Mouse (Mus musculus): Measurements from ENCODE around the gene Fstl1.

Fstl1 gene

DNA sequence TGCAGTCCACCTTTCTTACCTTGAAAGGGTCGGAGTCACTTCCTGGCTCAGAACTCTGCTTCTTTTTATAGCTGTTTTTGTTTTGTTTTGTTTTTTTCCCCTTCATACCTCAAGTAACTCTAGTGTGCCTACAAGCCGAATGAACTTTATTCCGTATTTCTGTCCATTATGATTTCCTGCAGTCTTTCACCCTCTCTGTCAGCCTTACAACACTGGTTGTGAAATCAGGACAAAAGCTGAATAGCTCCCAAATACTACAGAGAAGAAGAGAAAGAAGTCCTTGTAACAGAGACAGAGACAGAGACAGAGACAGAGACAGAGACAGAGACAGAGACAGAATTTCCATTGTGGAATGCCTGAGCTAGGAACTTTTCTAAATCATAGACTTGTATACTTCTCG lies 41.3 kb downstream of the Fstl1 start:
- DNase-seq (ENCODE audit: low read depth, low spot score), result no peak

DNA sequence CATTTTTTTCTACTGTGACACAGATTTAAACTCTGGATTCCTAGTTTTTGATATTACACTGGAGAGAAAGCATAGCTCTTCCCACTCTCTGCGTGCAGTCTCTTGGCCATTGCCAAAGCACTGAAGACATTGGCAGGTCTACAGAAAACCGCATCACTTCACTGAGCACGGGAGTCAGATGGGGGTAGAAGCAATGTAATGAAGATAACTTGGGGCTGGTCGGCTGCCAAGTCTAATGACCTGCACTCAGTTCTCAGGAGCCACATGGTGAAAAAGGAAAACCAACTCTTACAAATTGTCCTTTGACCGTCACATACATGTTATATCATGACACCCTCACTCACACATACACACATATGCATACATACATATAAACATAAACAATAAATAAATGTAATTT lies 47.3 kb downstream of the Fstl1 start:
- DNase-seq (ENCODE audit: low read depth, low spot score), result no peak

DNA sequence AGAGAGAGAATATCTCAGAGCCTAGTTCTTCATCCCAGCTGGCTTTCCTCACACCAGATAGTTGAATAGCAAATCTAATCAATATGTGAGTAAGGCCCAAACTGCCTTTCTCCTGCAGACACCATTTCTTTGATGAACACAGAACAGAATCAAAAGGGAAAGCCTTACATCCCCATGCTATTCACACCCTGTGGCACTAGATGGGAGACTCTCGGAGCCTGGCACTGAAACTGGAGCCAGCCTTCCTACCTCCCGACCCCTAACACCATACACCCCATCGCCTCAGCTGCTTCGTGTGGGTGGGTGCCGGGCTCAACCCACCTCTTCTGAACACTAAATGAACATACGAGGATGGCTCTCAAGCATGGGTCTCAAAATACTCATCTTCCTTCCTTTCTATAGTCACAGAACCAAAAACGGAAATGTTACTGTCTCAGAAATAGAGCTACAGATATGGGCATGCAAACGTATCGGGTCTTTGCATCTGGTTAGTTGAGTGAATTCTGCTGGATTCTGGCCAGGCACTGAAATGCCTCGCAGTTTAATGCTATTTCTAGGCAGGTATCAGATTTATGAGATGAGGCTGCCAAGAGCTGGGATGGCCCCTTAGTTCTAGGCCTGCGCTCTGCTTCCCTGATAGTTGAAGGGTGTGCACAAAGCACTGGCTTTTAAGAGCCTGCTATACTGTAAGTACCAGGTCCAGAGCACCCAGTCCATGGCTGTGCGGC lies 48.3 kb downstream of the Fstl1 start:
- no peak for DNase-seq (ENCODE audit: low read depth, low spot score)

DNA sequence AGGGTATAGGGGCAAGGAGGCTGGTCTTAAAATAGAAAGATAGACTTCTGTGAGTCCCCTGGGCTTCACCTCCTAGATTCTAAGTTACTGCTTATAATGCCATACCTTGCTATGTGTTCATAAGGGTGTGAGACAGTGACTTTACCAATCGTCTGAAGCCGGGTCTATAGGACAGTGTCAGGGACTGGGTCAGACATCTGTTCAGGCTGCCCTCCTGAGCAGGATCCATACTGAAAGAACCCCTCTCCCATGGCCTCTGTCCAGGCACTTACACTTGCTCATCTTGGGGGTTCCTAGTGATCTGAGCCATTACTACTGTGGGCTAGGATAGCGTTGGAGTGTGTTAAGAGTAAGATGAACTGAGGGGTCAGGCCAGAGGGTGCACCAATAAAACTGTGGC lies 49.6 kb downstream of the Fstl1 start:
- DNase-seq (ENCODE audit: low read depth, low spot score), result no peak

DNA sequence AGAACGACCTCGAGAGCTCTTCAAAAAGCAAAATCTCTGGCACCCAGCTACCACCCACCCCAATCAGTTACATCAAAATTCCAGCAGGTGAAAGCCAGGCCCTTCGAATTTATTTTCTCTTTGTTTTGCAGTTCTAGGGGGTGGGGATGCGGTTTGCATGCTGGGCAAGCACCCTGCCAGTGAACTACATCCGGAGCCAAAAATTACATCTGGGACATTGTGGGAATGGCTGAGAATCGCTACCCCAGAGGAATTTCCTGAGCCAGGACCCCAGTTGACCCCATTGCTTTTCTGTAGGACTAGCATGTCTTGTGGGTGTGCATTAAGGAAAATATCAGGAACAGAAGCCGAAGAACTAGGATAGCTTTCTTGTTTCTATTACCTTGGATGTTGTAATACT lies 54.4 kb downstream of the Fstl1 start:
- no peak for DNase-seq (ENCODE audit: low read depth, low spot score)

DNA sequence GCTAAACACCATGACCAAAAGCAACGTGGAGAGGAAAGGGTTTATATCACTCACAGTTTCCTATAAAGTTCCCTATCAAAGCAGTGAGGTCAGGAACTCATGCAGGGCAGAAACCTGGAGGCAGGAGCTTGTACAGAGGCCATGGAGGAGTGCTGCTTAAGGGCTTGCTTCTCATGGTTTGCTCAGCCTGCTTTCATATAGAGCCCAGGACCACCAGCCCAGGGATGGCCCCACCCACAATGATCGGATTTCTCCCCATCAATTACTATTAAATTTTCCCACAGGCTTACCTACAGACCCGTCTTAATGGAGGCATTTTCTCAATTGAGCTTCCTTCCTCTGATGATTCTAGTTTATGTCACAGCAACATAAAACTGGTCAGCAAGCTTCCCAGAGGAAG lies 60.9 kb downstream of the Fstl1 start:
- DNase-seq (ENCODE audit: low read depth, low spot score), result no peak

DNA sequence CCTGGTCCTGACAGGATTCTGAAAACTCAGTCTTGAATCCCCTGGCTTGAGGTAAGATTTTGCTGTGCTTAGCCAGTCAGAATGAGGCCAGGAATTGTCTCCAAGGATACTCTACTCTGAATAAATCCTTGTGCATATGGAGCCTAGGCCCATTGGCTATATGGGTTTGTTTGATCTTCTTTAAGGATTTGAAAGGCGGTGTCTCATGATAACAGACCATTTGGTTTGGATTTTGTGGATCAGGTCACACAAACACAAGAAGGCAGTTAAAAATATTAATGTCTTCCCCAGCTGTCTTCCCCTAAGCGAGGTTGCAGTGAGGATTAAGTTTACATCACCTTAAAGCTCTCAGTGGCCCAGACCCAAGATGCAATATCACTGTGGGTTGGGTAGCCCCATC lies 65.8 kb downstream of the Fstl1 start:
- no peak for DNase-seq (ENCODE audit: low read depth, low spot score)

DNA sequence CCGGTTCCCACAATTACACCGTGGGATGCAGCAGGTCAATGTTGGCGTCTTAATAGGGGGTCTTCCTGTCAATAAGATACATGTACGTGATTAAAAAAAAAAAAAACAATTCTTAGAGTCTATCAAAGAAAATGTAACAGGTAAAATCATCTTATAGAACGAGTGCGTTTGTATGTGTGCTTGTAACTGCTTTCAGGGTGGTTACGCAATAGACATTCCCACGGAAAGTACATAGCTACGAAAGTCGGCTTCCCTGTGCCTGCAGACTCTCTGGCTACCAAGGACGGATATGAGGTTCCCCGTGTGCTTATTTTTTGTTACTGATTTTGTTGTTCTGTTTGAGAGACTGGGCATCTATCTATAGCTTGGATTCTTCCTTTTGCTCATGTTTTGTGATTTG lies 67.1 kb downstream of the Fstl1 start:
- no peak for DNase-seq (ENCODE audit: low read depth, low spot score)

DNA sequence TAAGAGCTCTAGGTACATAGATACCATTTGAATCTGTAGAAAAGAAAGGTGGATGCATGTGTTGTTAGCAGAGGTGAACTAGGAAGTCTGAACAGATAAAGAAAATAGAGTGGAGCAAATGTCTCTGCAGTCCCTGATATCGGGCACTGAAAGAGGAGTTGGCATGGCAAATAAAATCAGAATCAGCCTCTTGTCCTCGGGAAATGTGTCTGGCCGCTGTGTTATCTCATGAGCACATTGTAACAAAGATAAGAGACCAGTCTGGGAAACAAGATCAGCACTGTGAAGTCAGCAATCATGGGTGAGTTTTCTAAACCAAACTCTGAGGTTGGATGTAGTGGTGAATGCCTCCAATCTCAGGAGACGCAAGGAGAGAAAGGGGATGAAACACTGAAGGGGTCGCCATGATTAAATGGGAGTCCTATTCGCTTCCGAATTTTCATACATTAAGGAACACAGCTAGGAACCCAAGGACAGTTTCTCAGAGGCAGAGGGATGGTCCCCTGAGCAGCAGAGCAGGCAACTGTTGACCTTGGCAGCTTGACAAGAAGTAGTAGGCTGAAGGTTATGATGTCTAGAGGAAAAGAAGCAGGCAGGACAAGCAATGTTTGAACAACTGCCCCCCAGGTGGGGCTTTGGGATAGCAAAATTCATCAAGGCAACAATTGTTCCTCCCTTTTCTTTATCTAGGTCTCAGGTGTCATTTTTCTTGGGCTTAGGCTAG lies 68.7 kb downstream of the Fstl1 start:
- no peak for DNase-seq (ENCODE audit: low read depth, low spot score)

DNA sequence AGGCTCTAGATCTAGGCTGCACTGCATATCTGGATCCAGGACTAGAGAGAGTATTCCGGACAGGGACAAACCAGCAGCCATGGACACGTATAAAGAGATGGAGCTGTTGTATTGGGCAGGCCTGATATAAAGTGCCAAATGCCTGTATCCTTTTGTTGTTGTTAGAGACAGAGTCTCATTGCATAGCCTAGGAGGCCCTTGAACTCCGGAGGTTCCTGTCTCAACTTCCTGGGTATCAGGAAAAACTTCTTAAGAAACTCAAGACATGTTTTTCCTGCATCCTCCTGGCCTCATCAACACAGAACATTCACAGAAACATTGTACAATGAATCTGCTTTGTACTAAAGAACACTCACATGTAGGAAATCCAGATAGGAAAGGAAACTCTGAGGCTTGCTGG lies 70.4 kb downstream of the Fstl1 start:
- DNase-seq (ENCODE audit: low read depth, low spot score), result no peak

DNA sequence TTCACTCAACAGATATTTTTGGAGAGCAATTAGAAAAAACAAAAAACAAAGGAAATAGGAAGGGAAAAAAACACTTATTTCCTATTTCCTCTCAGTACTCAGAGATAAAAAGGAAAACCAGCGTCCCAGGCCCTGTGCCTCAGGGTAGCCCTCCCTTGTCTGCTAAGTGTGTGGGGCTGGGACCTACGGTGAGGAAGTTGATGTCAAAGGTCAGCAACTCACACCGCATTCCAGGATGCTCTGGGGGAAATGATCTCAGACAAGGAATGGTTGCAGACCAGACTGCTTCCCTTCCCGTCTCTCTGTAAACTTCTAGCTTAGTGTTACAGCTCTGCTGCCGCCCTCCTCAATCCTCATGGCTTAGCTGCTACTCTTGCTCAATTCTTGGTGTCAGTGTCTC lies 74.7 kb downstream of the Fstl1 start:
- no peak for DNase-seq (ENCODE audit: low read depth, low spot score)

DNA sequence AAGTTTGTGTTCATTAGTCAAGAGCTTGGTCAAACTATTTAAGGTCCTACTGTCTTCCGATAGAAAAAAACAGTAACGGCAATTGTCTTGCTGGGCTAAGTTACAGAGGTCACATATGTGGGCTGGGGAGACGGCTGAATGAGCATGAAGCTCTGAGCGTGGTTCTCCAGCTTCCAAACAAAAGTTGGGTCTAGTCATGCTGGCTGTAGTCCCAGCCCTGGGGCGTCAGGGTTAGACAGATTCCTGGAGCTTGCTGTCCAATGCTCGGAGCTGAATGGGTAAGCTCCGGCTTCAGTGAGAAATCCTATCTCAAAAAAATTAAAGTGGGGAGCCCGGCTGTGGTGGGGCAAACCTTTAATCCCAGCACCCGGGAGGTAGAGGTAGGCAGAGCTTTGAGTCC lies 76.6 kb downstream of the Fstl1 start:
- DNase-seq (ENCODE audit: low read depth, low spot score), result no peak

DNA sequence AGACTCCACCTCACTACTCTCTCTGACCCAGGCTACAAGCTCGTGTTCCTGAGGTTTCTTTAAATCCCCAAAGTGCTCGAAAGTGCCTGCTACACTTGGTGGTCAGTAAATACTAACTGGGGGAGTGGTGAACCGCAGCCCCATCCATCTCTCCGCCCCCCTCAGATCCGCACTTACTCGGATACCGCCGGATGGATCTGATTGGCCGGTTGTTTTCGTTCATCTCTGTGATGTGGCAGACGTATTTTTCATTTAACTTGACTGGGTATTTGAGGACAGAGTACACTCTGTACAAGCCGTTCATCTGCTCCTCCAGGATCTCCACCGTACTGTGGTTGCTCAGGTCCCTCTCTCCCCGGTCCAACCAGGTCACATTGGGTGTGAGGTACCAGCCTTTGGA lies 77.4 kb downstream of the Fstl1 start:
- no peak for DNase-seq (ENCODE audit: low read depth, low spot score)

DNA sequence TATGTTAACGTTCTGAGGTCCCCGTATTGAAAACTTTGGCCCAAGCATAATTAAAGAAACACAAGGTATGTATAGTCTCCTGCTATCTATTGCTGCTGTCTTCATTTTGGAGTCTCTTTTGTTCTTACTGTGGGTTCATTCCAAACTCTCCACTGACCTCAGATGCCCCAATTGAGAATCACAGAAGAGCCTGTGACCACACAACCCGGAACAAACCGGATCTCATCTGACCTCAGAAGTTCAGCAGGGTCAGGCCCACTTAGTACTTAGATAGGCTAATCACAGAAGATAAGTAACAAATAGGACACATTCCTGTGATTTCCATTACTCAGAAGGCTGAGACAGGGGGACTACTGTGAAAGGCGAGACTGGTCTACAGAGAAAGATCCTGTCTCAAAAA lies 77.9 kb downstream of the Fstl1 start:
- DNase-seq (ENCODE audit: low read depth, low spot score), result no peak

DNA sequence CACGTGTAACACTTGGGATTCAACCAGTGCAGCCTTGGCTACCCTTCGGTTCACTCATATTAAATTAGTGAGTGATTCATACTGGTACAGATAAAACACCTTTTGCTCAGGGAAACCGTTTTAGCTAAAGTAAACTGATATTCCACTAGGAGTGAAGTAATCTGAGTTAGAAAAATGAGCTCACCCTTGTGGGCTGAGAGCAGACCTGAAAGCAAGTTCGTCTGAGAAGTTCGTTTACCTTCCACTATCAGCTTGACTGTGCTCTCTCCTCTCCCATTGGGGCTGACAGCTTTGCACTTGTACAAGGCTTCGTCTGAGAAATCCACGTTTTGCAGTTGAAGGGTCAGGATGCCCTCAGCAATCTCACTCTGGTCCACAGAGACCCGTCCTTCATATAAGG lies 78.9 kb downstream of the Fstl1 start:
- no peak for DNase-seq (ENCODE audit: low read depth, low spot score)

DNA sequence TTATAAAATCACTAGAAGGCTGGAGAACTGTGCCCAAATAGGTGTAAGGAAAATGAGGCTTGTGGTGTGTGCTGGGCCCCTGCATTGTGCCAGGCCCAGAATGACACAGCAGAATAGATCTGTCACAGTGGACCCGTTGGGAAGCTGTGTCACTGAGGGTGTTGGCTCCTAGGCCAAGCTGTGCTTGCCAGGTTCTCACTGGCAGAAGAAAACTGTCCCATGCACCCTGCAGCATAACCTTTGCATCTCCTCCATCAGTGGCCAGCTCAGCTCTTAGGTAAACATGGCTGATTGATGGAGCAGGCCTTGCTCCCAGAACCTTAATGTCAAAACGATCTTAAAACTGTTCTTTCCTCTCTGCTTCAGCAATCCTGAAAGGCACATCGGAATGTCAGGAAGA lies 79.7 kb downstream of the Fstl1 start:
- no peak for DNase-seq (ENCODE audit: low read depth, low spot score)

DNA sequence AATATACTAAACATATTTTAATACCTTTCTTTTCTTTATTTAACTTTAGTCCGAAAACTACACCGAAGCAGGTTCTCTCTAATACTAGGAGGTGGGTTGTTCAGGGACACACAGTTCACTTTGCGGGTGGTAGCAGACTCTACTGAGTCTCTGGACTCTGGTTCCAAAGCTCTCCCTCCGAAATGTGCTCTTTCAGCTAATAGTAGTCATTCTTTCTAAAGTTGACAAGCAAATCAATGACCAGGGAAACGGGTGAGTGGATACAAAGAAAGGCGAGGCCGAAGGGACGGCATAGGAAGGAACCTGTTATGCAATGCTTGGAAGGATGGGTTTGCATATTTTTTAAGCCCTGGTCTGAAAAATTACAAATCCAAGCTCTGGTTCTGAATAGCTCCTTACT lies 80.8 kb downstream of the Fstl1 start:
- DNase-seq (ENCODE audit: low read depth, low spot score), result no peak

DNA sequence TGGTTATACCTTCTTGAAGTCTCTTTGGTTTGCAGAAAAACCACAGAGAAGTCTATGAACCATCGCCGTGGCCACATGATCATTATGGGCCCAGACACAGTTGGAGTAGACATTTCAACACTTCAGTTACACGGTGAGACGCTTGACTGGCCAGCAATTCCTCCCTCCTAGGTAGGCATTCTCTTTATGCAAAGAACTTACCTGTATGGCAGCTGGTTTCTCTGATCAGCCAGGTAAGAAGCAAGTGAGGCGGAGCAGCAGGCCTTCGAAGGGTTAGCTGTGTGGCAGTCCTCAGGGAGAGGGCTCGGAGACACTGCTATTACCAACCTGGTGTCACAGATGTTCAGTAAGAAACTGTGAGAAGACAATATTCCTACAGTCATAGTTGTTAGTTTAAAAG lies 83.5 kb downstream of the Fstl1 start:
- no peak for DNase-seq (ENCODE audit: low read depth, low spot score)

DNA sequence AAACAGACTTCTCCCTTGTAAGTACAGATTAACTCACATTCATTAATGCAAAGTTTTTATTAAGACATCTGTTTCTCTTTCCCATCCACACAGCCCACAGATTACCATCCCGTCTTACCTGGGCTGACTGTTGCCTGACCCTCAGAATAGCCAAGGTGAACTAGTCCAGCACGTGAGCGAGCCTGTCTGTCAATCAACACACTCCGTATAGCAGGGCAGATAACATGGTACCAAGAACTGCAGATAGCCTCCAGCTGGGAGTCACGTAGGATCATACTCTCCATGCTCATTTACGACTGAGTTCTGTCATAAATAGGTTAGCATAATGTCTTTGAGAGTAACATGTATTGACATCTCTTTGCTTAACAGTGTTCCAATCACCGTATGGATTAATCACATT lies 84.4 kb downstream of the Fstl1 start, which contains the start of gene Gm36028:
Gene Gm36028, minus strand, starts transcription at position 118 of the 400 bp plus-strand sequence.
- DNase-seq (ENCODE audit: low read depth, low spot score), result no peak

DNA sequence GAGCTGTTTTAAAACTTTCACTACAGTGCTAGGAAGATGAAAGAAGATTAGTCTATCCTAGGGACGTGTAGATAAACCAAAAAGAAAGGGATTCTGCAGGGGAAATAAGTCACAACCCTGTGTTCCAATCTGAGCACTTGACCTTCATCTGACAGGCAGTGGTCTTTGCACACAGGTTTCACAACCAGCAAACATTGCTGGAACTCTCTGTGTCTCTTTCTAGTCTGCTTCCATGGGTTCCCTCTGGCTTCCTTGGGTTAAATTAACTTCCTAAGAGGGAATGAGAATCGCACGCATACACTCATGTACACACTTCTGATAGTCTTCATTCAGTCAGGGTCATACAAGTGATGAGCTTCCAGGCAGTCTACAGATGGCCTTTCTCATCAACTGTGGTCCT lies 87.2 kb downstream of the Fstl1 start:
- no peak for DNase-seq (ENCODE audit: low read depth, low spot score)

DNA sequence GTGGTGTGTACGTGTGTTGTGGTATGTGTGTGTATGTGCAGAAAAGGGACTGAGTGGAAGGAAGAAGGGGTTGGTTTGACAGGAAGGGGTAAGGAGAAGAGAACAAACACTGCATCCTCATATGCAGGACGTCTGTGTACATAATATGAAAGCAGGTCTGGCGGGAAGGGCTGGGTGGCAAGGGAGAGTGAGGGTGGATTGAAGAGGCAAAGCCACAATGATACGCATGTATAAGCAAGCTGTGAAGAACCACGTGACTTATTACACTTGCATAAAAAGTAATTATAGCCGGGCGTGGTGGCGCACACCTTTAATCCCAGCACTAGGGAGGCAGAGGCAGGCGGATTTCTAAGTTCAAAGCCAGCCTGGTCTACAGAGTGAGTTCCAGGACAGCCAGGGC lies 89.2 kb downstream of the Fstl1 start:
- DNase-seq (ENCODE audit: low read depth, low spot score), result no peak

DNA sequence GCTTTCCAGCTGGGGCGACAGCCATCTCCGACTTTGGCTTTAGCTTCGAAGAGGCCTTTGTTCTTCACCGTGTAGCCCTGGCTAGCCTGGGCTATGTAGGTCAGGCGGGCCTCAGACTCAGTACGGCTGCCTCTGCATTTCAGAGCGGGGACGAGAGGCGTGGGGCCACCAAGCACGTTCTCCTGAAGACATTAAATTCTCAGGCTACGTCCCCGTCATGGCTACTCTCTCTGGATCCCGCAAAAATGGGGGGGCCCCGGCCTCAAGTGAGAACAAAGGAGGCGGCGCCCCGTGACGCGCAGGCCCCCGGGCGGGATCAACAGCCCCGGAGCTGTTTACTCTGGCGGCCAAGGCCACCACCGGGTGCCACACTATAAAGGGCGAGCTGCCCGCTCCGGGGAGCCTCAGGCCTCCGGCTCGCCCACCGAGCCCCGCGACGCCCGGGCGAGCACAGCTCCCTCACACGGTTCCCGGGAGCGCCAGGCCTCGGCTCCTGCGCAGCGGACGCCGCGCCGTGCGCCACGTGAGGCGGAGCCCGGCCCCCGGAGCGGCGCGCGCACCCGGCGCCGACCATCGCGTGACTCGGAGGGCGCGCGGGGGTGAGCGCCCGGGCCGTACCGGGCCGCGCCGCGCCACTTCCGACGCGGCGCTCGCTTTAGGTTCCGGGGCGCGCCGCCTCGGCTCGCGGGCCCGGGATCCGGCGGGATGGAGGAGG lies 91.3 kb downstream of the Fstl1 start, which contains the start of gene Lrrc58:
Gene Lrrc58, plus strand, starts transcription at position 599 of the 715 bp plus-strand sequence.
- DNase-seq (ENCODE audit: low read depth, low spot score), result peak; percentile 67

Data from R1 (cell line).